Mouse (Mus musculus) induced T-regulatory cell, adult 2 months (primary cell): ENCODE measurements around the gene Dcxr.

Experiments
- DNase-seq: peaks from one replicate; pipeline ENCODE4 v3.0.0-alpha.2; 2012; ENCODE audit warnings: low read depth

Dcxr gene

DNA sequence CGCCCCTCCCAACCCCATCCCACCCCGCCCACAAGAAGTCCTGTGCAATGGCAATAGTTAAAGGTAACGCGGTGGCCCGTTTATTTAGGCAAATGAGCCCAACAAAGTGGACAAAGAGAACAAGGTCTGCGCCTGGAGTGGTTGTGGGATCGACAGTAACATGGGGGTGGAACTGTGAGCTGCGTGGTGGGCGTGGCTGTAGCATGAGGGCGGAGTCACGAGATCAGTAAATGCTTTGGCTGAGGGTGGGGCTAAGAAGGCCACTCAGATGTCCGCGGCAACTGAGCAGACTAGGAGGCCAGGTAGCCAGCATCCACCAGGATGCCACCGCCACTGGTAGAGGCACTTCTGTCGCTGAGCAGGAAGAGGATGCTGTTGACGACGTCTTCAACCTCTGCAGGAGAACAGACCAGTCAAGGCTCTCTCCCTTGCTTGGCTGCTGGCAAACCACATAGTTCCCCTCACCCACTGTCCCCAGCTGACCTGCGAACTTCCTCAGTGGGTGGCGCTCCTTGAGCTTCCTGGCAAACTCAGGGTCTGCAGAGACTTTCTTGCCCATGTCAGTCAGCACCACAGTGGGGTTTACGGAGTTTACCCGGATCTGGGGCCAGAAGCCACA lies 2.5 kb upstream of the Dcxr start:
- peak; percentile 72 for DNase-seq

DNA sequence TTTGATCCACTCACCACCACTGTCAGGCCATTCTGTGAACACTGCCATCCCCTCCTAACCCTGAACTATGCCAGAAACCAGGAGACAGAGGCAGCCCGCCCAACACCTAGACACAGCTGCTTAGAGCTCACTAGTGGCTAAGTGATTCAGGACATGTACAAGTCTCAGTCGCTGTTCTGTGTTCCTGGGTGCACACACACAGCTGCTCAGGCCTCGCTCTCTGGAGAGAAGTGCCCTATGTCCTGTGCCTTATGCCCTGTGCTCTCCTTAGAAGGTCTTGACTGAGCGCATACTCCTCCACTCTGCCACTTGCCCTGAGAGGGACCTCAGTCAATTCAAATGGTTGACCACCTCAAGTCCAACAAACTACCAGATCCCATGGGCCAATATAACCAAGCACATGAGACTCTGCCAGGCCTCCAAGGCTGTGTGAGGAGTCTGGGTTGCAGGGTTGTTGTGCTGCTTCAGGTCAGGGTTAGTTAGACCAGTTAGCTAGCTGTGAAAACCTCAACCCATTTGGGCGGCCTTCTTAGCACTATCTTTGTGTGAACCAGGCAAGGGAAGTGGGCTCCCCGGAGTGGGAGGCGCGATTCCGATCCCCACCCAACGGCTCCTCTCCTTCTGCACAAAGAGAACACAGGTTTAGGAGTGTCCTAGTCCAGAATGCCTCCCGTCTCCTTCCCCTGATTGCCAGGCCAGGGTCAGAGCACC lies 1.6 kb upstream of the Dcxr start:
- no peak for DNase-seq

DNA sequence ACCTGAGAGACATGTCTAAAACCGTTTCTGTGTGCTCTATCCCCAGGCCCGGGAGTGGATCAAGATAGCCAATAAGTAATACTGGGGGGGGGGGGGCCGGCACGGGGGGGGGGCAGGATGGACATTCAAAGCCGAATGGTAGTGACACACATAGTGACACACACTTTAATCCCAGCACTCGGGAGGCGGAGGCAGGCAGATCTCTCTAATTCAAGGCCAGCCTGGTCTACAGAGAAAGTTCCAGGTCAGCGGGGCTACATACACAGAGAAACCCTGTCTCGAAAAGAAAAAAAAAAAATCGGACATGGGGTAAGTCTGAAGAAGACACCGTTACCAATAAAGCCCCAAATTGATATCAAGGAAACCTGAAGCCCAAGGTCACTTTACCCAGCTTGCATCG lies 483 bp upstream of the Dcxr start:
- DNase-seq, result no peak

DNA sequence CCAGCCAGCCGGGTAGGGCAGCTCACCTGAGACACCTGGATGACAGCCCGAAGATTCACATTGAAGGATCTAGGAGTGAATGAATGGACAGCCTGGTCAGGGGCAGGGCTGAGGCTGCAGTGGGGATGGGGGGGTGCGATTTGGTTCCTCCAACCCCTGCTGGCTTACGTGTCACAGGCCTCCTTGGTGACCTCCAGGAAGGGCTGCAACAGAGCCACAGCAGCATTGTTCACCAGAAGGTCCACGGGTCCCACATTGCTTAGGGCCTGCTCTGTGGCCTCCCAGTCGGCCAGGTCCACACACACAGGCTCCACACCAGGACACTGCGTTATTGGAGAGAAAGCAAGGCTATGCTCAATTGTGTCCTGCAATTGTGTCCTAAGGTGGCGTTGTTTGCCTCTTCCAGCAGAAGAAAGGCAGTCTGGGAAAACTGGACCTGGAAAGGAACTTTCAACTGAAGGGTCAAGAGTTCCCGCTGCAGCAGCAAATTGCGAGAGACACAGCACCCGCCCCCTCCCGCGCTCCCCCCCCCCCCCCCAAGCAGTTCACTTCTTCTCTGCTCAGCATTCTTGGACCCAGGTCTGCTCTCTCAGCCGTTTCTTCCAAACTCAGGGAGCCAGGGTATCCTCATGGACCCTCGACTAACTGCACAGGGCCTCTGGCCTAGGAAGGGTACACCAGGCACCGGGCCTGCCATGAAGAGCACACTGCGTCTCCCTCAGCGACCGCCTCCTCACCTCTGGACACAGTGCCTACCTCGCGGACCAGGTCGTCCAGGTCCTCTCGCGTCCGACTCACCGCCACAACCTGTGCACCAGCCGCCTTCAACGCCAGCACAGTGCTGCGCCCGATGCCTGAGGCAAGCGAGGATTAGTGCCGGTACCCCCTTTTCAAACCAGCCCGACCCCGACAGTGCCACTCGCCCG lies 575 bp downstream of the Dcxr start:
- DNase-seq, result no peak

DNA sequence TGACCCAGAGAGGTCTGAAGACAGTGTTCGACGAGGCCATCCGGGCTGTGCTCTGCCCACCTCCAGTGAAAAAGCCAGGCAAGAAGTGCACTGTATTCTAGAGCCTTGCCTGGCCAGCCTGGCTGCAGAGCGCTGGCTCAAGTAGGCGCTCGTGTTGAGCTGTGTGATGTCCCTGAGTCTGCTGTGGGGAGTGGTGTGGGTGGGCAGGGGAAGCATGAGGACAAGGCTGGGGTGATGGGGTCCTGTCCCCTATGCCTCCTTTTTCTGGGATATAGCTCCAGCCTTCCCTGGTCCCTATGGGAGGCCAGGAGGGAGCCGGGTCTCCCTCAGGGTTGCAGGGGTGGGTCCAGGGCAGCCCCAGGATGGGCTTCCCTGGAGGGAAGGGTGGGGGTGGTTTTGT lies 3.6 kb downstream of the Dcxr start:
- no peak for DNase-seq

DNA sequence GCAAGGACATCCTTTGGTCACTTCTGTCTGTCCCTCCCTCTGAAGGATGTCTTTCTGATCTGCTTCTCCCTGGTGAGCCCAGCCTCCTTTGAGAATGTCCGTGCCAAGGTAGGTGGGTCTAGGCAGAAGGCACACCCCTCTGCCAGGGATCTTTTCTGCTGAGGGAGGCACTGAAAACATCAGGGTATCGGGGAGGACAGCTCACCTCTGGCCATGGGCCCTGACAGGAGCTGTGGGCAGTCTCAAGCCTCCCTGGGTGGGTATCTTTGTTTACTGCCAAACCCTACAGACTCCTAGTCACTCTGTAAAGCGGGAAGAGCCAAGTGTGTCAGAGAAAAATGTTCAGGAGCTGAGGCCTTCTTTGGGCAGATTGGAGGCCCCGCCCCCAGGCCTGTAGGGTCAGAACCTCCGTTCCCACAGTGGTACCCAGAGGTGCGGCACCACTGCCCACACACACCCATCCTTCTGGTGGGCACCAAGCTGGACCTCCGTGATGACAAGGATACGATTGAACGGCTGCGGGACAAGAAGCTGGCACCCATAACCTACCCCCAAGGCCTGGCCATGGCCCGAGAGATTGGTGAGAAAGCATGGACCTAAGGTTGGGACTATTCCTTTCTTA lies 4.2 kb downstream of the Dcxr start:
- DNase-seq, result no peak

DNA sequence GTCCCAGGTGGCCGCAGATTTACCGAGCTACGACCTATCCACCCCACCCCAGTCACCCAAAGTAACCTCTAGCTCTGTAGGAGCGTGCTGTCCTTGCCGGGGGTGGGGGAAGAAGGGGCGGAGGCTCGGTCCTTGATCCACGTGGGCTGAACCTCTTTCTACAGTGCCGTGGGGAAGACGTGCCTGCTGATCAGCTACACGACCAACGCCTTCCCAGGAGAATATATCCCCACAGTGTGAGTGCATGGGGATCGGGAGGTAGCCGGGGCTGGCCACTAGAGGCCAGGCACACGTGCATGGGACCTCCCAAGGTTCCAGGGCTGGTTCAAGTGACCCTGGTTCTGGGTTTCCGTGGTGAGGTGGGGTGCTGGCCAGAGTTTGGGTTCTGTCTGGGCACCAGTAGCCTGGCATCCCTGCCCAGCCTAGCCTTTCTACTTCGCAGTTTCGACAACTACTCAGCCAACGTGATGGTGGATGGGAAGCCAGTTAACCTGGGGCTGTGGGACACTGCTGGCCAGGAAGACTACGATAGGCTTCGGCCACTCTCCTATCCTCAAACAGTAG lies 4.9 kb downstream of the Dcxr start:
- no peak for DNase-seq

DNA sequence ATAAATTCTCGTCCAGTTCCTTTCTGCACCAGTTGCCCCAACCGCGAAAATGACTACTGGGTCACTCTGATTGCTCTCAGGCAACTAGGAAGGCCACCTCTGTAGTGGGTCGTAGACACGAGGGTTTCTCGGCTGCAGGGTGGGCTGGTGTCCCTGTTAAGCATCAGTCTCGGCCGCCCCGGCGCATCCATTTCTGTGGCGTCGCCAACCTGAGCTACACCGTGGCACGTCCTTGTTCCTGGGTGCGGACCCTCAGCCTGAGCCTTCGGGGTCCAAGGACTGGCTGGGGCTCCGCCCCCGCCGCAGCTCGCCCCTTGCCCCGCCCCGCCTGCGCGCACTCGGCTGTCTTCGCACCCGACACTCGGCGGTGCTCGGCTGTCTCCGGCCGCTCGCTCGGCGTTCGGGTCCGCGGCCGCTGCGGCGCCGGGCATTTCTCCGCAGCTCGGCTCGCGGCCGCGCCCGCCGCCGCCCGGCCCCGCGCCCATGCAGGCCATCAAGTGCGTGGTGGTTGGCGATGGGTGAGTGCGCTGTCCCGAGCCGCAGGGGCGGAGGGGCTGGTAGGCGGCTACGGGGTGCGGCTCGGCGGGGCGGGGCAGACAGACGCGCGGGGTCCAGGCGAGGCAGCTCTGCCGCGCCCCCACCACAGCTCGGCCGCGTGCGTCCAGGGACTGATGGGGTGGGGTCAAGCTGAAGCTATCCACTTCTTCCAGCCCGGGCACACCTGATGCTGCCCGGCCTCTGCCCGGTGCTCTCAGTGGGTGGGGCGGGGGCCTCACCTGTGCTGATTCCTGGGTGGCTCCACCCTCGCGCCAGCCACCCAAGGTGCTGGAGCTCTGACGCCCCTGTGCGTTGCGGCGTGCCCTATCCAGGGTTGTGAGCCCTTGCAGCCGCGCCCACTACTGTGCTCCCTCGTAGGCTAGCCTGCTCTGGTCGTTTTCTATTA lies 5.7 kb downstream of the Dcxr start, which contains the start of gene Rac3:
Gene Rac3, plus strand, starts transcription at position 347 of the 943 bp plus-strand sequence.
- DNase-seq, result peak; percentile 56

DNA sequence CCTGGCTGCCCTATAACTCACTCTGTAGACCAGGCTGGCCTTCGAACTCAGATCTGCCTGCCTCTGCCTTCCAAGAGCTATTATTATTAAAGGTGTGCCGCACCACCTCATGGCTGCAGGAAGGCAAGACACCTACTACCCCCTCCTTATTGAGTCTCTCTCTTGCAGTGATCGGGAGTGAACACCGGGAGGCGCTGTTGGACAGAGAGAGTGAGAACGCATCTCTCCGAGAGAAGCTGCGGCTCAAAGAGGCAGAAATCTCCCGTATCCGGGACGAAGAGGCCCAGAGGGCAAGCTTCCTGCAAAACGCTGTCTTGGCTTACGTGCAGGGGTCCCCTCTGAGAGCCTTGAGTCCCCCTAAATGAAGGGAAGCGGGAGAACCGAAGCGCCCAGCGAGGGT lies 6.6 kb downstream of the Dcxr start:
- DNase-seq, result peak; percentile 97

DNA sequence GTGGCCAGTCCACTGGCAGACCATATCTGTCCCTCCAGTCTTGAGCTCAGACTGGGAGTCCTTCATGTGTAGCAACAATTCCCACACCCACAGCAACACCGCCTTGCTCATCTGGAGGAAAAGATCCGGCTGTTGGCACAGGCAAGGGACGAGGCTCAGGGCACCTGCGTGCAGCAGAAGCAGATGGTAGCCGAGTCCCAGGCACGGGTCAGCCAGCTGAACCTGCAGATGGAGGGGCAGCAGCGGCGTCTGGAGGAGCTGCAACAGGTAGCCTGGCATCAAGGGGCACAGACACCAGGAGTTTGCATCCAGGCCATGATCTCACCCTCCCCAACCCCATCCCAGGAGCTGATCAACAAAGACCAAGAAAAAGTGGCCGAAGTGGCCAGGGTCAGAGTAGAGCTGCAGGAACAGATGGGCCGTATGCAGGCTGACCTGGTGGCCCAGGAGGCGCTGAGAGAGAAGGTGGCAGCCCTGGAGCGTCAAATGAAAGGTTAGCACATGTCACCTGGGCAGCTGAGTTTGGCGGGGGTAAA lies 7.2 kb downstream of the Dcxr start:
- DNase-seq, result no peak

DNA sequence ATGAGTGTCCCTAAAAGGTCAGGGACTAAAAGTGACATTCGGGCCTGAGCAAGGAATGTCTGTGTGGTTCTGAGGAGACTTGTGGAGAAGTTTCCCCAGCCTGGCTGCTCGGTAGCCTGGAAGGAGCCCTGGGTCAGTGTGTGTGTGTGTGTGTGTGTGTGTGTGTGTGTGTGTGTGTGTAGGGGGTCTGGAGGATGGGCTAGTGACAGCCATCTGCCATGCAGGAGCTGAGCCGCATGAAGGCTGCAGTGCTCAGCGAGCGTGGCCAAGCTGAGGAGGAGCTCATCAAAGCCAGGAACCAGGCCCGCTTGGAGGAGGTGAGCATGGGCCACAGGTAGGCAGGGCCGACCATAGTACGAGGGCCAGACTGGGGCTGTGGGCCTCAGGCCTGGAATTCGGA lies 7.8 kb downstream of the Dcxr start:
- no peak for DNase-seq

DNA sequence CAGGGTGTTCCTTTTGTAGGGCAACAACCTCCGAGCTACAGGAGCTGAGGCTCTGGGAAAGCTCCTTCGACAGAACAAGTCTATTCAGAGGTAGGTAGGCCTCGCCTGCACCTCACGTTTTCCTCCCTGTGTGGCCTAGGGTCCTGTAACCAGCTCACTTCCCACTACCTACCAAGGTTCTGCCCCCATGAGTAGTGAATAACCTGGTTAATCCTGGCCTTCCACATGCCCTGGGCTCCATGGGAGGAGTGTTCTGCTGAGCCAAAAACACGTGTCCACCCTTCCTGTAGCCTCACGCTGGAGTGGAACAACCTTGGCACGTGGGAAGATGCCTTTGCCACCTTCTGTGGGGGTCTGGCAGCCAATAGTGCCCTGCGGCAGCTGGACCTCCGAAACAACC lies 11.9 kb downstream of the Dcxr start:
- DNase-seq, result no peak

DNA sequence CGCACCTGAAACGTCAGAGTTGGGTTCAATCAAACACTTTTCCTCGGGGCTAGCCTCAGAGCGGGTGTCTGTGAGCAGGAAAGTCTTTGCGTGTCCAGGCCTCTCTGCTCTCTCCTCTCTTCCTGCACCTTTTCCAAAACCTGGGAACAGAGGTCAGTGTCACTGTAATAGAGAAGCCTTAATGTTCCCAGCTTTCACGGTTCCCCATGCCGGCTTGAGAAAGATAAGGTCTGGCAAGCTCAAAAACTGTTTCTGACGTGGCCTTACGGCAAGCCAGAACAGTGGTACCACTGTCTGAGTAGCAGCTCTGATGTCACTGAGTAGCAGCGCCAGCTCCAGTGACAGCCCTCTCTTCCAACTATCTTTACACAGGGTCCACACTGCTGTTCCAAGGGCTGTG lies 12.5 kb downstream of the Dcxr start:
- no peak for DNase-seq

DNA sequence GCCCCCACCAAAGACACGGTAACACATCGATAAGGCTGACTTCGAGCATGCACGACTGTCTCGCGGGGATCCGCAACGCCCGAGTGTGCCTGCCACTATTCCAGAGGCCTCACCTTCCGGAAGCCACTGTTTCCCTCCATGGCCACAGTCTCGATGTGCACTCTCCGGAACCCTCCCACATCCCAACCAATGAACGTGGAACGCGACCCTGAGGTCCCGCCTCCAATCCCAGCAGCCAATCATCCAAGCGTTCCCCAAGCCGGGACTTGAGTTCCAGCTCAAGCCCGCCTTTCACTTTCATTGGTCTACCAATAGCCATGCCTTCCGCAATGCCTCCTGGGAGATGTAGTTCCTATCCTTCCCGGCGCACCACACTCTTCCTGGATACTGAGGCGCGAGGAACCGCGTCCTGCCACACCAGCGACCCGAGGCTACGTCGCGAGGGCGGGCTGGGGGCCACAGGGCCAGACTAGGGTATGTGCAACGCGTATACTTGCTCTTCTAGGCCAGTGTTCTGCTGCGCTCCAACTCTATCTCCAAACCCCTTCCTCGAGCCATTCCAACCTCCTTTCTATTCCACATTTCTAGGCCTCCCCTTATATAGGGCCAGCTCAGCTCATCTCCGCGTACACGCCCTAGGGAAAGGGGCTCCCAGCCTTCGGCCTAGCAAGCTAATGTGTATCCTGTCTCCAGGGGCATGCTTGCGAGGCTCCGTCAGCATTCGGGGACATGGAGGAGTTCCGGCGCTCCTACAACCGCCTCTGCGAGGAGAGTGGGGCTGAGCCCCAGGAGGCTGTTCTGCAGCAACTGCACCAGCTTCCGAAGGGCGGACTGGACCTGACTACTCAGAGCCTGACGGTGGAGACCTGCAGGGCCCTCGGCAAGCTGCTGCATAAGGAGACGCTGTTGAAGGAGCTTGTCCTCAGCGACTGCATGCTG lies 13.2 kb downstream of the Dcxr start, which contains the start of the genes Cenpx and Lrrc45:
Gene Cenpx, minus strand, starts transcription at position 159 of the 939 bp plus-strand sequence.
Gene Lrrc45, plus strand, starts transcription at position 346 of the 939 bp plus-strand sequence.
- DNase-seq, result peak; percentile 99

DNA sequence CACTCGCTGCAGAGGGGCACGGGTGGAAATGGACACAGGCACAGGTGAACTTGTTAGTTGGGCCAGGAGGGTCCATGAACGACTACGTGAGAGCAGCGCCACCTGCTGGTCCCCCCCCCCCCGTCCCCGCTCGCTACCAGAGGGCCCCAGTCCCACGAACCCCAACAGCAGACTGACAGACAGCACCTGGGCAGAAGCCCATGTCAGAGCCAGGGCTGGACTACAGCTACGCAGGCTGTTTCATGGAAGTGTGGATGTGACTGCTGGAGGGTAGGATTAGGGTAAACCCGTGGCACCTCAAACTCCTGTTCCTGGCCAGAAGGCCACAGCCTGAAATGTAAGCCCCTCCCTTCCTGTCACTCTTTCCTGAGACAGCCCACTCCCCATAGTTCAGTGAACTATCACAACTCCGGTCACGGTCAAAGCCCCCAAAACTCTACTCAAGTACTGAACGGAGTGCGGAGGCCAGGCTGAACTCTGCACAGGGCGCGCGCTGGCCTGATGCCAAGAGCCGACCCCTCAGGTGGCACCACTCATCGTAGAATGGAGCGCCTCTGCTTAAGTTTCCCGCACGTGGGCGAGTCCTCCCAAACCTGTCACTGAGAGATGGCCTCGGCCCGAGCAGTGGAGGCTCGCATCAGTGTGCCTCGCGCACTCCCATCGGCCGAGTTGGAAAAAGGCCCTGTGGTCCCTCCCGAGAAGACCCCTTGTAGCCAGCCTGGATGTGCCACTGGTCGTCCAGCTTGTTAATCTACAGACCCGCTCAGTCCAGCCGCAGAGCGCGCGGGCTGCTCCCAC lies 14.1 kb downstream of the Dcxr start:
- DNase-seq, result peak; percentile 85

DNA sequence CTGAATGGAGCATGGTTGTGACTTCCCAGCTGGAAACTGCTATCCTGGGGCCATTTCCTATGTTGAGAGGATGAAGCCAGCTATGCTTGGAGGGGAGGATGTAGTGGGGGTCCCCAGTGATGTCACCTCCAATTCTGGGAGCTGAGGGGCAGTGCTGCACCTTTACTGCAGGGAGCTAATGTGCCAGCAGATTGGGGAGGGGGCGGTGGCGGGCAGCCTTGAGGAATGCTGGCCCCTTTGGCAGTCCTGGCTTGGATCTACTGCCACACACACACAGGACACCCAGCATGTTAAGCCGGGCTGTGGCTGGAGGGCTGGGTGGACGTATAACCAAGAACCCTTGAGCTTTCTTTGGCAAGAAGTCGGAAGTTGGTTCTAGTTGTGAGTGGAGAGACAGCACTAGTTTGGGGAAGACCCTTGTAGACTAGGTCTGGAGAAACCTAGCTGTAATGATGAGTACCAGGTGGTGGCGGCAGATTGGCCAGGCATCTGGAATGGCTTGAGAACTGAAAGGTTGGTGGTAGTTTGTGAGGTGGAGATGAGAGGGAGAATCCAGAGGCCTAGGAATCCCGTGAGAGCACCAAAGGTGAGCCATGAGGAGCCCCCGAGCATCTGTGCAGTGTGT lies 15.0 kb downstream of the Dcxr start:
- no peak for DNase-seq

DNA sequence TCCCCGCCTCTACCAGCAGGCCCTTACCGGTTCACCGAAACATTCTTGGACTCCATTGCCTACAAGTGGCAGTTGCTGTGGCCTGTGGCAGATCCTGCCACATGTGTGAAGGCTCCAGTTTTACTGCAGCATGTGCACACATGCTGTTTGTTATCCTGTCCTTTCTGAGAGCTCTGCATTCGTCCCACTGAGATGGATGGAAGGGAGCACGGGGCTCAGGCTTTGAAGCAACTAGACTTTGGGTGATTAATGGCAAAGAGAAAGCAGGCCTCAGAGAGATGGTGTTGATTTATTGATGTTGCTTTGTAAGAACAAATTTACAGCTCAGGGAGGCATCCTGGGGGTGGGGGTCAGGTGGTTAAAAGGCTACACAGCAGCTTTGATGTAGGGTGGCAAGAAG lies 16.4 kb downstream of the Dcxr start:
- DNase-seq, result no peak

DNA sequence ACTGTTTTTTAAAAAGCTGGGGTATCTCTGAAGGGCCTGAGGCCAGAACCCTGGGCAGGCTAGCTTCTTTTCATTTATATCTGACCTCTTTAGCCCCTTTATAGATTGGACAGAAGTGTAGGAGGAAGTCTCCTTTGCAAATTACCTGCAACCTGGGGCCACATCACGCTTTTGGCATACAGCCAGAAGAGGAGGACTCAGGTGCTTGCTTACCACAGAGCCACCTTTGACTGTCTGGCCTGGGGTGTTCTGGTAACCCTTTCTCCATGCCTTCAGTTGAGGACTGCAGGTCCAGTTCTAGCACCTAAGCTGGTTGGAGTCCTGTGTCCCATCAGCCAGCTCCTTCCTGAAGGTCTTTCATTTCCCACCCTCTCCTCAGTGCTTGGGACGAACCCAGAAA lies 17.5 kb downstream of the Dcxr start:
- no peak for DNase-seq
